Mouse (Mus musculus) kidney, embryonic 14.5 days (tissue): ENCODE data around the gene Fam160a1. TPM values are rescaled to one million over a fixed set of nuclear protein-coding genes. Genes with fewer than 3 reads are reported as not detected.

Experiments
- ATAC-seq: fragments of 200-750 bp; cut with Nextera tagmentation; 2 replicates; pipeline ENCODE4 v1.8.0; 2017; ENCODE audit warnings: moderate number of reproducible peaks, mild to moderate bottlenecking, moderate TSS enrichment, moderate library complexity; ENCODE audit not compliant: low FRiP score, low TSS enrichment
- H3K27ac ChIP-seq: fragments of 300-500 bp; sonication (generic); 2 replicates; pipeline ENCODE4 v1.5.1; 2014; ENCODE audit warnings: low read depth, mild to moderate bottlenecking, low read length, moderate library complexity, mixed read lengths
- H3K27me3 ChIP-seq: fragments of 300-500 bp; sonication (generic); 2 replicates; pipeline ENCODE4 v1.6.1; 2014; ENCODE audit warnings: mild to moderate bottlenecking, low read length; ENCODE audit not compliant: control insufficient read depth, insufficient read depth
- H3K36me3 ChIP-seq: fragments of 300-500 bp; sonication (generic); 2 replicates; pipeline ENCODE4 v1.6.1; 2014; ENCODE audit warnings: low read length, mixed read lengths; ENCODE audit not compliant: control insufficient read depth, insufficient read depth
- H3K4me1 ChIP-seq: fragments of 300-500 bp; sonication (generic); 2 replicates; pipeline ENCODE4 v1.6.1; 2014; ENCODE audit warnings: low read length, mixed read lengths; ENCODE audit not compliant: control insufficient read depth, insufficient read depth
- H3K4me2 ChIP-seq: fragments of 300-500 bp; sonication (generic); replicated peaks from 2 replicates; pipeline ENCODE4 v1.6.1; 2014; ENCODE audit warnings: low read depth, mild to moderate bottlenecking, low read length
- H3K4me3 ChIP-seq: fragments of 300-500 bp; sonication (generic); 2 replicates; pipeline ENCODE4 v1.5.1; 2014; ENCODE audit warnings: mild to moderate bottlenecking, low read length
- H3K9ac ChIP-seq: fragments of 300-500 bp; sonication (generic); 2 replicates; pipeline ENCODE4 v1.6.1; 2014; ENCODE audit warnings: low read depth, mild to moderate bottlenecking, low read length, moderate library complexity
- H3K9me3 ChIP-seq: fragments of 300-500 bp; sonication (generic); 2 replicates; pipeline ENCODE4 v1.6.1; 2016; ENCODE audit warnings: low read length; ENCODE audit not compliant: control insufficient read depth
- WGBS: fragments of 180-500 bp; shearing (Covaris S2); extraction: QIAGEN DNeasy Blood & Tissue Kit; methylation state at CpG from one replicate; pipeline ENCODE4 v1.1.7; 2014; 5-methylcytosine and 5-hydroxymethylcytosine counted together
- polyA plus RNA-seq: library from polyadenylated mRNA; unstranded; fragments of >200 nt; fragmentation: Nextera tagmentation; extraction: Ambion mirVana; gene quantifications from 2 replicates; pipeline ENCODE4 v1.2.1, GENCODE M21; 2014

Gene Fam160a1
- polyA plus RNA-seq, 1 experiment from 2014 or later, result 5.9 TPM

GRCm38 (mm10) chr3:85667683-85668082 is 149.4 kb downstream of the Fam160a1 start:
- peaks cover 17% of the 10 kb centered on the region; the same call in 1 of the 2 replicates for H3K4me1 ChIP-seq
- H3K4me3 ChIP-seq, result no peak overlapping the region
- H3K27me3 ChIP-seq, result no peaks in the 10 kb centered on the region
- WGBS, result 95% methylated on average over 6 of the region's 6 CpGs
- no peak overlapping the region for H3K4me2 ChIP-seq
- no peak for ATAC-seq
- no peaks in the 10 kb centered on the region for H3K36me3 ChIP-seq
- H3K9ac ChIP-seq, result no peak overlapping the region
- H3K9me3 ChIP-seq, result no peaks in the 10 kb centered on the region
- no peak overlapping the region for H3K27ac ChIP-seq

GRCm38 (mm10) chr3:85666736-85667135 is 150.4 kb downstream of the Fam160a1 start:
- H3K9me3 ChIP-seq, result no peaks in the 10 kb centered on the region
- peaks cover 17% of the 10 kb centered on the region; the same call in 1 of the 2 replicates for H3K4me1 ChIP-seq
- H3K9ac ChIP-seq, result no peak overlapping the region
- H3K36me3 ChIP-seq, result no peaks in the 10 kb centered on the region
- no peak overlapping the region for H3K27ac ChIP-seq
- 72% methylated on average over 12 of the region's 12 CpGs for WGBS
- H3K4me3 ChIP-seq, result no peak overlapping the region
- no peak overlapping the region for H3K4me2 ChIP-seq
- ATAC-seq, result no peak
- no peaks in the 10 kb centered on the region for H3K27me3 ChIP-seq

GRCm38 (mm10) chr3:85666166-85666565 is 150.9 kb downstream of the Fam160a1 start:
- Histone ChIP-seq H3K27ac (no peak overlapping the region), H3K4me2 (no peak overlapping the region), H3K36me3 (no peaks in the 10 kb centered on the region), H3K4me1 (peaks cover 17% of the 10 kb centered on the region; the same call in 1 of the 2 replicates), H3K27me3 (no peaks in the 10 kb centered on the region), H3K9ac (no peak overlapping the region), H3K9me3 (no peaks in the 10 kb centered on the region), H3K4me3 (no peak overlapping the region)
- no peak for ATAC-seq
- 52% methylated on average over 3 of the region's 3 CpGs for WGBS

- no peak overlapping the region for H3K27ac ChIP-seq
- H3K36me3 ChIP-seq, result no peaks in the 10 kb centered on the region
- ATAC-seq, result no peak
- H3K9me3 ChIP-seq, result no peaks in the 10 kb centered on the region
- peaks cover 17% of the 10 kb centered on the region; the same call in 1 of the 2 replicates for H3K4me1 ChIP-seq
- H3K4me2 ChIP-seq, result no peak overlapping the region
- H3K27me3 ChIP-seq, result no peaks in the 10 kb centered on the region
- H3K4me3 ChIP-seq, result no peak overlapping the region
- no peak overlapping the region for H3K9ac ChIP-seq
- 65% methylated on average over 10 of the region's 10 CpGs for WGBS
These were observed 152.4 kb downstream of the Fam160a1 start for GRCm38 (mm10) chr3:85664591-85665171.

- ATAC-seq, result no peak
- Histone ChIP-seq H3K27ac (no peak overlapping the region), H3K36me3 (no peaks in the 10 kb centered on the region), H3K4me1 (peaks cover 17% of the 10 kb centered on the region; the same call in 1 of the 2 replicates), H3K4me3 (no peak overlapping the region), H3K4me2 (no peak overlapping the region), H3K27me3 (no peaks in the 10 kb centered on the region), H3K9ac (no peak overlapping the region), H3K9me3 (no peaks in the 10 kb centered on the region)
- WGBS, result 74% methylated on average over 5 of the region's 5 CpGs
These were observed 153.3 kb downstream of the Fam160a1 start for GRCm38 (mm10) chr3:85663826-85664225.

- ATAC-seq, result no peak
These were observed 154.9 kb downstream of the Fam160a1 start for GRCm38 (mm10) chr3:85661926-85662813.

GRCm38 (mm10) chr3:85659681-85660080 is 157.4 kb downstream of the Fam160a1 start:
- Histone ChIP-seq H3K9me3 (no peaks in the 10 kb centered on the region), H3K4me1 (peaks cover 10% of the 10 kb centered on the region; the same call in 1 of the 2 replicates), H3K4me3 (no peak overlapping the region), H3K27ac (no peak overlapping the region), H3K36me3 (no peaks in the 10 kb centered on the region; the same call in 1 of the 2 replicates), H3K9ac (no peak overlapping the region), H3K27me3 (no peaks in the 10 kb centered on the region), H3K4me2 (no peak overlapping the region)
- 89% methylated on average over 7 of the region's 7 CpGs for WGBS
- no peak for ATAC-seq

More at GRCm38 (mm10) chr3:85661926-85662813, 154.9 kb downstream of the Fam160a1 start:
- Histone ChIP-seq H3K4me2 (no peak overlapping the region), H3K27ac (no peak overlapping the region), H3K9ac (no peak overlapping the region), H3K4me3 (no peak overlapping the region), H3K4me1 (peaks cover 17% of the 10 kb centered on the region; the same call in 1 of the 2 replicates), H3K9me3 (no peaks in the 10 kb centered on the region), H3K36me3 (no peaks in the 10 kb centered on the region), H3K27me3 (no peaks in the 10 kb centered on the region)
- 58% methylated on average over 10 of the region's 10 CpGs for WGBS

GRCm38 (mm10) chr3:85655538-85655937 is 161.6 kb downstream of the Fam160a1 start:
- no peak overlapping the region for H3K4me3 ChIP-seq
- no peak overlapping the region for H3K4me2 ChIP-seq
- WGBS, result 95% methylated on average over 3 of the region's 3 CpGs
- H3K9ac ChIP-seq, result no peak overlapping the region
- H3K27me3 ChIP-seq, result no peaks in the 10 kb centered on the region
- no peak overlapping the region for H3K27ac ChIP-seq
- ATAC-seq, result no peak
- H3K36me3 ChIP-seq, result no peaks in the 10 kb centered on the region; the same call in 1 of the 2 replicates
- H3K4me1 ChIP-seq, result no peaks in the 10 kb centered on the region
- no peaks in the 10 kb centered on the region for H3K9me3 ChIP-seq
